Mouse (Mus musculus) bone marrow macrophage, adult 2 months (primary cell): ENCODE measurements around the gene Slc39a11.

Experiments
- CTCF ChIP-seq: IDR thresholded peaks from 2 replicates; pipeline ENCODE4 v1.5.1; 2012; ENCODE audit warnings: low read depth, mild to moderate bottlenecking, low read length, moderate library complexity
- POLR2A ChIP-seq: IDR thresholded peaks from 2 replicates; pipeline ENCODE4 v1.6.1; 2012; ENCODE audit warnings: mild to moderate bottlenecking, low read depth, low read length, borderline replicate concordance

DNA sequence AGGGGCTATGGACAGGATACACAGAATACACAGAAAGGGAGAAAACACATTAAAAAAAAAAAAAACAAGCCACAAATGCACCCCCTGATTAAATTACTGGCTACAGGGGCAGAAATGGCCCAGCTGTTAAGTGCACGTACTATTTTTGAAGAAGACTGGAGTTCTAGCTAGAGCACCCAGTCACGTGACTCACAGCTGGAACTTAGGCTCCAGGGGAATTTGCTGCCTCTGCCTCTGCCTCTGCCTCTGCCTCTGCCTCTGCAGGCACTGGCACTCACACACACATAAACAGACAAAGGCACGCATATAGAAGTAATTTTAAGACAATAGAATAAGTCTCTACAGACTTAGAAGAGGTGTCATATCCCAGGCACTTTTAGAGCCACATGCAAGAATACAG lies 224.4 kb downstream of the Slc39a11 start:
- TF ChIP-seq CTCF (no peak), POLR2A (no peak)
